26 mouse cellular contexts compared by ENCODE assay signal in the genomic region with DNA sequence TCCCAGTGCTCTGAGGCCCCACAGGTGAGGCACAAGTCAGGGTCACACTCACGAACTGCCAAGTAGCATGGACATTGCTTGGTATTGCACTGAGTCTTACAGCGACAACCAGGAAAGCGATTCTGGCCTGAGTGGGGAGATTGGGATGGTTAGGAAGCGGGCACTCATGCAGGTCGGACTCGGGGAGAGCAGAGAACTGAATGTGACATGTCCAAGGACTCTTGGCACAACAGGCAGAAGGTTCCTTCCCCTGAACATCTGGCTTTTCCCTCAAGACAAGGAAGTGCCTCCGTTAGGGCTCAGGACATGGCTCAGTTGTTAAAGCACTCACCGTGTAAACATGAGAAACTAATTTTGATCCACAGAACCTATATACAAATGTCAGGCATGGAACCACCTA. TPM values are rescaled to one million over a fixed set of nuclear protein-coding genes. Genes with fewer than 3 reads are reported as not detected.
DNase-seq lines count a peak whose midpoint lies in the region; ATAC-seq and TF ChIP-seq lines count a peak whose summit lies in the region.
"Had no signal": no experiment of that assay in that cellular context is flagged by ENCODE, and none has a peak within 500 bp of the region (broad histone marks: within the 10 kb centered on the region; RNA-seq: fewer than 3 reads in every experiment).

No protein-coding gene starts in this region.

- no peaks in the 10 kb centered on the region for H3K9me3 ChIP-seq in megakaryocyte, embryonic 14.5 days
- H3K9me3 ChIP-seq: forebrain, embryonic 10.5 days; forebrain, embryonic 13.5 days; heart, embryonic 12.5 days; heart, embryonic 15.5 days; hindbrain, embryonic 15.5 days; intestine, embryonic 15.5 days had no signal

- TF ChIP-seq POLR2A in heart, adult 2 months (IDR thresholded peaks at IDR 0.05; ENCODE audit: insufficient read depth, low read depth, low read length), result no peak

- 57% methylated on average over 8 of the region's 8 CpGs for WGBS in heart, adult 2 months

- no peak for ATAC-seq in megakaryocyte, adult 5-6 weeks (ENCODE audit: poor library complexity, severe bottlenecking)
- ATAC-seq: forebrain, embryonic 13.5 days; forebrain, embryonic 16.5 days; intestine, embryonic 15.5 days had no signal

- TF ChIP-seq EP300 in heart, adult 2 months (IDR thresholded peaks at IDR 0.05; ENCODE audit: insufficient read depth, low read depth, low read length), result no peak

- no peak overlapping the region for H3K9ac ChIP-seq in heart, adult 2 months (ENCODE audit: low read depth, low read length)
- H3K9ac ChIP-seq: forebrain, embryonic 13.5 days; heart, embryonic 12.5 days; heart, embryonic 15.5 days; hindbrain, embryonic 15.5 days; intestine, embryonic 15.5 days had no signal

- no peaks in the 10 kb centered on the region for H3K27me3 ChIP-seq in heart, adult 2 months (ENCODE audit: control insufficient read depth, insufficient read depth, low read length)
- peaks cover 3% of the 10 kb centered on the region for H3K27me3 ChIP-seq in megakaryocyte, embryonic 14.5 days (replicated peaks)
- H3K27me3 ChIP-seq: forebrain, embryonic 13.5 days; heart, embryonic 12.5 days; heart, embryonic 15.5 days; hindbrain, embryonic 15.5 days; intestine, embryonic 15.5 days had no signal

- H3K27ac ChIP-seq in heart, adult 2 months, result peak overlapping the region; percentile 12; the same call in 1 of the 2 replicates
- H3K27ac ChIP-seq in brown adipose tissue, adult 24 weeks (replicated peaks; ENCODE audit: low read depth, low read length), result peak overlapping the region; percentile 73
- H3K27ac ChIP-seq: forebrain, embryonic 10.5 days; forebrain, embryonic 13.5 days; heart, embryonic 15.5 days; hindbrain, embryonic 15.5 days; intestine, embryonic 15.5 days had no signal

- no peak for TF ChIP-seq CTCF in heart, adult 2 months (IDR thresholded peaks at IDR 0.05)

- H3K4me1 ChIP-seq in heart, adult 2 months (ENCODE audit: control insufficient read depth, insufficient read depth, low read length), result peaks cover 7% of the 10 kb centered on the region
- H3K4me1 ChIP-seq in megakaryocyte, embryonic 14.5 days, result peaks cover 50% of the 10 kb centered on the region
- peaks cover 2% of the 10 kb centered on the region for H3K4me1 ChIP-seq in brown adipose tissue, adult 24 weeks (ENCODE audit: control insufficient read depth, insufficient read depth, insufficient read length, low read length)

- H3K79me2 ChIP-seq in heart, adult 2 months (replicated peaks; ENCODE audit: control insufficient read depth, insufficient read depth, low read length), result no peaks in the 10 kb centered on the region

- H3K4me3 ChIP-seq in heart, adult 2 months, result no peak overlapping the region
- peak overlapping the region; percentile 36 for H3K4me3 ChIP-seq in megakaryocyte, embryonic 14.5 days (replicated peaks)
- H3K4me3 ChIP-seq in brown adipose tissue, adult 24 weeks (ENCODE audit: insufficient read depth, low read depth, low read length), result no peak overlapping the region
- H3K4me3 ChIP-seq: forebrain, embryonic 10.5 days; forebrain, embryonic 13.5 days; heart, embryonic 12.5 days; heart, embryonic 15.5 days; hindbrain, embryonic 15.5 days; intestine, embryonic 15.5 days had no signal

- DNase-seq in cerebellum, adult 9-10 months, result peak; percentile 31
- DNase-seq in cerebellum, adult 9-11 months, result no peak
- DNase-seq in heart, adult 2 months, result no peak
- DNase-seq in heart, adult 8-10 months (ENCODE audit: low spot score), result no peak
- no peak for DNase-seq in ovary, postnatal 36 days (ENCODE audit: low spot score)
- DNase-seq: adrenal gland, adult 8-10 months; adrenal gland, postnatal 25 days; cerebellum, postnatal 10 days; gastrocnemius, postnatal 25 days; heart, postnatal 10 days; heart, postnatal 4 days; kidney, adult 11 months had no signal

- intact Hi-C loops in heart, adult 2 months (cut with DNase I), result no loop called here

- H3K36me3 ChIP-seq in heart, adult 2 months (ENCODE audit: control insufficient read depth, insufficient read depth, low read length), result no peaks in the 10 kb centered on the region; the same call in 1 of the 2 replicates
- H3K36me3 ChIP-seq in megakaryocyte, embryonic 14.5 days (replicated peaks; ENCODE audit: low read length), result peaks cover 99% of the 10 kb centered on the region

RNA-seq across cellular contexts. Expression of a gene that starts 20.3 kb away (rescaled TPM):
- not detected for total RNA-seq in heart, adult 2 months (2021)
- polyA plus RNA-seq in heart, adult 2 months (2012; rRNA removed), result 0.14 TPM in 1 of 2 replicates, not detected in the other
- under 1 TPM in 2 of 4 experiments, not detected in 2; 0.14 to 0.19 TPM for total RNA-seq in heart, adult 8-10 months (2022)
- 0.13 TPM in 1 of 2 replicates, not detected in the other for polyA plus RNA-seq in megakaryocyte, embryonic 14.5 days (2012; ENCODE audit: insufficient read depth, low replicate concordance)
- total RNA-seq in megakaryocyte, adult 5-6 weeks (2015), result 0.11 TPM in 1 of 2 replicates, not detected in the other
- total RNA-seq in megakaryocyte, adult 5-6 weeks (2017), result 0.07 and 0.37 TPM in 2 replicates
- polyA plus RNA-seq in brown adipose tissue, adult 24 weeks (2012; ENCODE audit: insufficient read depth, insufficient read length, missing spikeins), result 1.2 TPM in 1 of 2 replicates, not detected in the other
- total RNA-seq: gastrocnemius, adult 18-20 months; gastrocnemius, postnatal 25 days; heart, postnatal 4 days had no signal
- polyA plus RNA-seq: embryonic facial prominence, embryonic 14.5 days; forebrain, embryonic 10.5 days; forebrain, embryonic 13.5 days; forebrain, embryonic 16.5 days had no signal

RNA-seq across cellular contexts. Expression of a gene that starts 24.4 kb away (rescaled TPM):
- 10 to 100 TPM; 14.3 to 28.1 TPM for total RNA-seq in heart, adult 2 months (2021)
- polyA plus RNA-seq in heart, adult 2 months (2012; rRNA removed), result 24.4 and 26.7 TPM in 2 replicates
- 10 to 100 TPM; 23.4 to 29.9 (median 28.1) TPM for total RNA-seq in heart, adult 8-10 months (2022)
- polyA plus RNA-seq in megakaryocyte, embryonic 14.5 days (2012; ENCODE audit: insufficient read depth, low replicate concordance), result 2.3 and 6.6 TPM in 2 replicates
- total RNA-seq in megakaryocyte, adult 5-6 weeks (2015), result 0.96 and 1.6 TPM in 2 replicates
- 1.8 and 3.8 TPM in 2 replicates for total RNA-seq in megakaryocyte, adult 5-6 weeks (2017)
- polyA plus RNA-seq in brown adipose tissue, adult 24 weeks (2012; ENCODE audit: insufficient read depth, insufficient read length, missing spikeins), result 21.8 and 33.6 TPM in 2 replicates
- polyA plus RNA-seq: activated CD4-positive, CD25-positive, alpha-beta regulatory T cell, adult 4 months; CD4-positive, CD25-positive, alpha-beta regulatory T cell, adult 4 months had no signal

RNA-seq across cellular contexts. Expression of a gene that starts 25.2 kb away (rescaled TPM):
- total RNA-seq in heart, adult 2 months (2021), result 1 to 10 TPM; 1.3 to 1.5 TPM
- polyA plus RNA-seq in heart, adult 2 months (2012; rRNA removed), result 3.1 and 4.0 TPM in 2 replicates
- 1 to 10 TPM; 1.1 to 2.9 (median 1.5) TPM for total RNA-seq in heart, adult 8-10 months (2022)
- polyA plus RNA-seq in megakaryocyte, embryonic 14.5 days (2012; ENCODE audit: insufficient read depth, low replicate concordance), result 0.72 and 0.89 TPM in 2 replicates
- not detected in 2 replicates for total RNA-seq in megakaryocyte, adult 5-6 weeks (2015)
- 0.07 TPM in 1 of 2 replicates, not detected in the other for total RNA-seq in megakaryocyte, adult 5-6 weeks (2017)
- polyA plus RNA-seq in brown adipose tissue, adult 24 weeks (2012; ENCODE audit: insufficient read depth, insufficient read length, missing spikeins), result 7.2 and 11.2 TPM in 2 replicates

RNA-seq across cellular contexts. Expression of a gene that starts 30.7 kb away (rescaled TPM):
- 10 to 100 TPM; 29.8 to 31.4 TPM for total RNA-seq in heart, adult 2 months (2021)
- polyA plus RNA-seq in heart, adult 2 months (2012; rRNA removed), result 26.1 and 34.1 TPM in 2 replicates
- total RNA-seq in heart, adult 8-10 months (2022), result 10 to 100 TPM; 28.6 to 37.3 (median 31.7) TPM
- polyA plus RNA-seq in megakaryocyte, embryonic 14.5 days (2012; ENCODE audit: insufficient read depth, low replicate concordance), result 0.65 and 2.0 TPM in 2 replicates
- total RNA-seq in megakaryocyte, adult 5-6 weeks (2015), result 20.0 and 20.8 TPM in 2 replicates
- total RNA-seq in megakaryocyte, adult 5-6 weeks (2017), result 20.0 and 20.1 TPM in 2 replicates
- 13.3 and 20.7 TPM in 2 replicates for polyA plus RNA-seq in brown adipose tissue, adult 24 weeks (2012; ENCODE audit: insufficient read depth, insufficient read length, missing spikeins)

RNA-seq across cellular contexts. Expression of a gene that starts 39.9 kb away (rescaled TPM):
- 1 to 10 TPM; 3.5 TPM for total RNA-seq in heart, adult 2 months (2021)
- polyA plus RNA-seq in heart, adult 2 months (2012; rRNA removed), result 2.1 and 2.9 TPM in 2 replicates
- 1 to 10 TPM; 2.7 to 4.9 (median 3.0) TPM for total RNA-seq in heart, adult 8-10 months (2022)
- polyA plus RNA-seq in megakaryocyte, embryonic 14.5 days (2012; ENCODE audit: insufficient read depth, low replicate concordance), result not detected in 2 replicates
- total RNA-seq in megakaryocyte, adult 5-6 weeks (2015), result not detected in 2 replicates
- total RNA-seq in megakaryocyte, adult 5-6 weeks (2017), result not detected in 2 replicates
- polyA plus RNA-seq in brown adipose tissue, adult 24 weeks (2012; ENCODE audit: insufficient read depth, insufficient read length, missing spikeins), result 1.1 and 1.9 TPM in 2 replicates
